Mouse (Mus musculus) hindbrain, embryonic 16.5 days (tissue): ENCODE measurements around the gene Tgfa. TPM values are rescaled to one million over a fixed set of nuclear protein-coding genes. Genes with fewer than 3 reads are reported as not detected.

Experiments used
- ATAC-seq: fragments of 200-750 bp; cut with Nextera tagmentation; 2 replicates; pipeline ENCODE4 v1.8.0; 2017; ENCODE audit warnings: moderate TSS enrichment, moderate library complexity
- H3K27ac ChIP-seq: fragments of 300-500 bp; sonication (generic); 2 replicates; pipeline ENCODE4 v1.5.1; 2014; ENCODE audit warnings: low read depth, mild to moderate bottlenecking, control low read depth, low read length, moderate library complexity
- H3K27me3 ChIP-seq: fragments of 300-500 bp; sonication (generic); replicated peaks from 2 replicates; pipeline ENCODE4 v1.6.1; 2014; ENCODE audit warnings: low read length; ENCODE audit not compliant: control insufficient read depth, insufficient read depth
- H3K36me3 ChIP-seq: fragments of 300-500 bp; sonication (generic); 2 replicates; pipeline ENCODE4 v1.6.1; 2014; ENCODE audit warnings: mild to moderate bottlenecking, low read length, moderate library complexity, mixed read lengths; ENCODE audit not compliant: control insufficient read depth, insufficient read depth
- H3K4me1 ChIP-seq: fragments of 300-500 bp; sonication (generic); 2 replicates; pipeline ENCODE4 v1.6.1; 2014; ENCODE audit warnings: low read depth, low read length; ENCODE audit not compliant: control insufficient read depth, insufficient read depth
- H3K4me2 ChIP-seq: fragments of 300-500 bp; sonication (generic); 2 replicates; pipeline ENCODE4 v1.6.1; 2014; ENCODE audit warnings: mild to moderate bottlenecking, low read length, control low read depth, moderate library complexity
- H3K4me3 ChIP-seq: fragments of 300-500 bp; sonication (generic); 2 replicates; pipeline ENCODE4 v1.5.1; 2014; ENCODE audit warnings: mild to moderate bottlenecking, low read length, control low read depth, moderate library complexity
- H3K9ac ChIP-seq: fragments of 300-500 bp; sonication (generic); 2 replicates; pipeline ENCODE4 v1.6.1; 2014; ENCODE audit warnings: low read depth, mild to moderate bottlenecking, control low read depth, low read length, moderate library complexity
- H3K9me3 ChIP-seq: fragments of 300-500 bp; sonication (generic); 2 replicates; pipeline ENCODE4 v1.6.1; 2014; ENCODE audit warnings: mild to moderate bottlenecking, low read length, moderate library complexity; ENCODE audit not compliant: control insufficient read depth
- WGBS: fragments of 180-500 bp; shearing (Covaris S2); extraction: QIAGEN DNeasy Blood & Tissue Kit; methylation state at CpG from one replicate; pipeline ENCODE4 v1.1.7; 2014; 5-methylcytosine and 5-hydroxymethylcytosine counted together
- polyA plus RNA-seq: library from polyadenylated mRNA; unstranded; fragments of >200 nt; fragmentation: Nextera tagmentation; extraction: Ambion mirVana; gene quantifications from 2 replicates; pipeline ENCODE4 v1.2.1, GENCODE M21; 2015

Tgfa gene
- polyA plus RNA-seq, result 17.8 and 20.6 TPM in 2 replicates

- under 1% methylated on average over 89 of the region's 97 CpGs for WGBS
- peak within 1 kb of the TSS; percentile 73 for H3K4me3 ChIP-seq
- peak within 1 kb of the TSS; percentile 96 for H3K4me2 ChIP-seq
- H3K9ac ChIP-seq, result peak within 1 kb of the TSS; percentile 82
- peak; percentile 87 for ATAC-seq
- peaks cover 13% of the 10 kb centered on the region for H3K4me1 ChIP-seq
- H3K27me3 ChIP-seq, result peaks cover 3% of the 10 kb centered on the region; the same call in 1 of the 2 replicates
- H3K36me3 ChIP-seq, result no peaks in the 10 kb centered on the region
- no peaks in the 10 kb centered on the region for H3K9me3 ChIP-seq
- peak within 1 kb of the TSS; percentile 66 for H3K27ac ChIP-seq
Observed at GRCm38 (mm10) chr6:86194941-86195932, at the start of gene Tgfa. Gene Tgfa (plus strand): TSS chr6:86195223.

- Histone ChIP-seq H3K27me3 (no peaks in the 10 kb centered on the region), H3K4me1 (no peaks in the 10 kb centered on the region), H3K4me3 (no peak overlapping the region), H3K36me3 (no peaks in the 10 kb centered on the region), H3K27ac (no peak overlapping the region), H3K9ac (no peak overlapping the region), H3K9me3 (no peaks in the 10 kb centered on the region), H3K4me2 (no peak overlapping the region)
- 66% methylated on average over 4 of the region's 4 CpGs for WGBS
- no peak for ATAC-seq
Observed at GRCm38 (mm10) chr6:86148518-86148917, 46.5 kb upstream of the Tgfa start.

- H3K4me3 ChIP-seq, result no peak overlapping the region
- H3K4me2 ChIP-seq, result no peak overlapping the region
- no peaks in the 10 kb centered on the region for H3K4me1 ChIP-seq
- H3K27ac ChIP-seq, result no peak overlapping the region
- no peak overlapping the region for H3K9ac ChIP-seq
- ATAC-seq, result no peak
- 56% methylated on average over 4 of the region's 4 CpGs for WGBS
- H3K36me3 ChIP-seq, result no peaks in the 10 kb centered on the region
- H3K27me3 ChIP-seq, result no peaks in the 10 kb centered on the region
- no peaks in the 10 kb centered on the region for H3K9me3 ChIP-seq
Observed at GRCm38 (mm10) chr6:86149001-86149400, 46.0 kb upstream of the Tgfa start.

- Histone ChIP-seq H3K27ac (no peak overlapping the region), H3K27me3 (no peaks in the 10 kb centered on the region), H3K9me3 (no peaks in the 10 kb centered on the region), H3K36me3 (no peaks in the 10 kb centered on the region), H3K4me3 (no peak overlapping the region), H3K9ac (no peak overlapping the region), H3K4me2 (no peak overlapping the region), H3K4me1 (peaks cover 3% of the 10 kb centered on the region)
- 90% methylated on average over 7 of the region's 7 CpGs for WGBS
- ATAC-seq, result no peak
Observed at GRCm38 (mm10) chr6:86152676-86153075, 42.3 kb upstream of the Tgfa start.

GRCm38 (mm10) chr6:86153436-86153990 lies 41.5 kb upstream of the Tgfa start:
- no peaks in the 10 kb centered on the region for H3K27me3 ChIP-seq
- 71% methylated on average over 8 of the region's 8 CpGs for WGBS
- no peak overlapping the region for H3K27ac ChIP-seq
- H3K4me1 ChIP-seq, result peaks cover 3% of the 10 kb centered on the region
- no peak for ATAC-seq
- H3K36me3 ChIP-seq, result no peaks in the 10 kb centered on the region
- no peak overlapping the region for H3K4me2 ChIP-seq
- no peak overlapping the region for H3K9ac ChIP-seq
- H3K4me3 ChIP-seq, result no peak overlapping the region
- H3K9me3 ChIP-seq, result no peaks in the 10 kb centered on the region

GRCm38 (mm10) chr6:86154006-86154405 lies 41.0 kb upstream of the Tgfa start:
- no peaks in the 10 kb centered on the region for H3K36me3 ChIP-seq
- 83% methylated on average over 5 of the region's 5 CpGs for WGBS
- no peak overlapping the region for H3K4me2 ChIP-seq
- H3K9ac ChIP-seq, result no peak overlapping the region
- H3K27ac ChIP-seq, result no peak overlapping the region
- no peaks in the 10 kb centered on the region for H3K27me3 ChIP-seq
- H3K4me1 ChIP-seq, result peaks cover 3% of the 10 kb centered on the region
- no peak overlapping the region for H3K4me3 ChIP-seq
- ATAC-seq, result no peak
- H3K9me3 ChIP-seq, result no peaks in the 10 kb centered on the region

GRCm38 (mm10) chr6:86154481-86154880 lies 40.5 kb upstream of the Tgfa start:
- Histone ChIP-seq H3K4me2 (no peak overlapping the region), H3K9me3 (no peaks in the 10 kb centered on the region), H3K9ac (no peak overlapping the region), H3K4me1 (peaks cover 3% of the 10 kb centered on the region), H3K27ac (no peak overlapping the region), H3K4me3 (no peak overlapping the region), H3K27me3 (no peaks in the 10 kb centered on the region), H3K36me3 (no peaks in the 10 kb centered on the region)
- 82% methylated on average over 2 of the region's 2 CpGs for WGBS
- ATAC-seq, result no peak

- Histone ChIP-seq H3K4me3 (no peak overlapping the region), H3K9me3 (no peaks in the 10 kb centered on the region), H3K27me3 (no peaks in the 10 kb centered on the region), H3K27ac (no peak overlapping the region), H3K9ac (no peak overlapping the region), H3K36me3 (no peaks in the 10 kb centered on the region), H3K4me2 (no peak overlapping the region), H3K4me1 (peaks cover 3% of the 10 kb centered on the region)
- ATAC-seq, result no peak; the same call in 1 of the 2 replicates
- 66% methylated on average over 17 of the region's 17 CpGs for WGBS
Observed at GRCm38 (mm10) chr6:86157253-86158234, 37.5 kb upstream of the Tgfa start.
